Mouse (Mus musculus): ENCODE measurements around the gene Igf2bp3. TPM values are rescaled to one million over a fixed set of nuclear protein-coding genes. Genes with fewer than 3 reads are reported as not detected.
A peak's percentile ranks its signal among the peaks of the same experiment; 100 is the strongest.

Igf2bp3 gene
- total and polyA plus RNA-seq, 3 experiments, result 18.4 to 35.6 (median 22.0) TPM

DNA sequence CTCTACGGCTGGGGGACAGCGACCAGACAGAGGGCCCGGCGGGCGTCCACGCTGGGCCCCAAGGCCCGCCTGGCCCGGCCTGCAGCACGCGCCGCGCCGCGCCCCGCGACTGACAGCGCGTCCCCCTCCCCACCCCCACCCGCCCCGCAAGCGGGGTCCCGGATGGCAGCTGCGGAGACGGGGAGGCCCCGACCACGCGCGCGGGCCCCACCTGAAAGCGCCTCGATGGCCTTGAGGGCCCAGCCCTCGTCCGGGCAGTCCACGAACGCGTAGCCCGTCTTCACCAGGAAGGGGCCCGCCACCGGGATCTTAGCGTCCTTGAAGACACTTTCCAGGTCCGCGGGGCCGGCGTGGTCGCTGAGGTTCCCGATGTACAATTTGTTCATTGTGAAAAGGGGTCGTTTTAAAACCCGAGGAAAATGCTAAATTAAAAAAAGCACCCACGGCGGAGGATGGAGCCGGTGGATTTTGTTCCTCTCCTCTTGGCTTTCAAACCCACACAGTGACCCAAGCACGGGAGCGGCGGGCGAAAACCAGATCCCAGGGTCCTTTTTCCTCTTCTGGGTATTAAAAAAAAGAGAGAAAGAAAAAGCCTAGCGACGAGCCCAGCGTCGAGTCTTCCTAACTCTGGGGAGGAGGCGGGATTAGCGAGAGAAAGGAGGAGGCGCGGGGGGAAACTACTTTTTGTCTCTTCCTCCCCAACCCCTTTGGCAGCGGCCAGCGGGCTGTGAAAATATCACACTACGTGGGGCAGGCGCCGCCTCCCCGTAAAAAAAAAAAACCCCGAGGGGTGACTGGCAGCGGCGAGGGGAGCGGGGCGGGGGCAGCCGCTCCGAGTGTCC is 450 bp downstream of the Igf2bp3 start:
- Histone ChIP-seq H3K9ac (ENCODE audit: insufficient read depth, low read depth) (peak overlapping the region; percentile 94), H3K4me3 (replicated peaks in 1 of 3; ENCODE audit: low read depth in 2 of 3, low read length in 2 of 3, poor library complexity in 1 of 3) (peak overlapping the region; percentile 81 to 96 (median 81)), H3K79me2 (replicated peaks; ENCODE audit: control insufficient read depth, extremely low read depth, insufficient read depth, poor library complexity, severe bottlenecking) (peaks cover 30% of the 10 kb centered on the region), H3K4me2 (ENCODE audit: insufficient read depth, low read depth, poor library complexity, severe bottlenecking) (peak overlapping the region; percentile 92), H3K4me1 (ENCODE audit: control insufficient read depth in 1 of 2, insufficient read depth in 2 of 2) (peaks cover 8 to 38% of the 10 kb centered on the region in 2 experiments), H3K9me3 (replicated peaks; ENCODE audit: low read length) (no peaks in the 10 kb centered on the region), H3K27ac (ENCODE audit: insufficient read depth, low read depth) (peak overlapping the region; percentile 0; the same call in 1 of the 2 replicates), H3K36me3 (replicated peaks in 1 of 2; ENCODE audit: control insufficient read depth in 1 of 2, insufficient read depth in 1 of 2, low read length in 1 of 2) (no peaks in the 10 kb centered on the region), H3K27me3 (replicated peaks) (no peaks in the 10 kb centered on the region)
- dilution Hi-C loops (cut with MboI; ENCODE audit: extremely low pct_ligation_motif_present, extremely low pct_unique_long_range_greater_than_20kb, low sequenced_read_pairs), result no loop called here
- peak; percentile 84 for DNase-seq (ENCODE audit: extremely low read depth)
- TF ChIP-seq MEF2A (IDR thresholded peaks at IDR 0.05; ENCODE audit: borderline replicate concordance, low read depth, low read length) (0 out of 2 replicates have a peak, but pooled peaks have one; percentile 27), JUND (conservative IDR thresholded peaks at IDR 0.05; ENCODE audit: low read depth, low read length) (no peak), NRF1 (IDR thresholded peaks at IDR 0.05; ENCODE audit: low read depth, low read length) (no peak), ELF1 (IDR thresholded peaks at IDR 0.05; ENCODE audit: low read depth, low read length) (peak; percentile 13; the same call in 1 of the 2 replicates), TCF12 (IDR thresholded peaks at IDR 0.05; ENCODE audit: low read depth, low read length) (peak; percentile 69; the same call in 1 of the 2 replicates), ETS1 (conservative IDR thresholded peaks at IDR 0.05; ENCODE audit: low read depth, low read length) (no peak), POLR2A (IDR thresholded peaks at IDR 0.05; ENCODE audit: low read depth, low read length) (peak; percentile 47), CHD1 (IDR thresholded peaks at IDR 0.05; ENCODE audit: low read depth, low read length) (no peak), EP300 (IDR thresholded peaks at IDR 0.05; ENCODE audit: low read length) (0 out of 2 replicates have a peak, but pooled peaks have one; percentile 8), PAX5 (IDR thresholded peaks at IDR 0.05; ENCODE audit: low read length) (no peak), TBP (conservative IDR thresholded peaks at IDR 0.05; ENCODE audit: low read depth, low read length) (peak; percentile 59; the same call in 1 of the 2 replicates), ZKSCAN1 (IDR thresholded peaks at IDR 0.05; ENCODE audit: borderline replicate concordance, low read depth, low read length) (no peak), KAT2A (IDR thresholded peaks at IDR 0.05; ENCODE audit: insufficient replicate concordance, low read length) (no peak), UBTF (IDR thresholded peaks at IDR 0.05; ENCODE audit: low read depth, low read length) (no peak), RCOR1 (conservative IDR thresholded peaks at IDR 0.05; ENCODE audit: low read depth, low read length) (no peak), JUN (IDR thresholded peaks at IDR 0.05; ENCODE audit: insufficient read depth, low read depth, low read length) (no peak), MXI1 (IDR thresholded peaks at IDR 0.05; ENCODE audit: low read depth, low read length) (peak; percentile 88), SMC3 (IDR thresholded peaks at IDR 0.05; ENCODE audit: low read depth, low read length) (no peak), USF1 (IDR thresholded peaks at IDR 0.05; ENCODE audit: low read depth, low read length) (no peak), SIN3A (IDR thresholded peaks at IDR 0.05; ENCODE audit: low read length) (peak; percentile 78; the same call in 1 of the 2 replicates), IRF4 (IDR thresholded peaks at IDR 0.05; ENCODE audit: low read depth, low read length) (peak; percentile 35; the same call in 1 of the 2 replicates), ZC3H11A (IDR thresholded peaks at IDR 0.05; ENCODE audit: low read depth, low read length) (no peak), MYC (IDR thresholded peaks at IDR 0.05; ENCODE audit: low read depth, low read length) (no peak), NELFE (IDR thresholded peaks at IDR 0.05; ENCODE audit: low read depth, low read length) (peak; percentile 60), HCFC1 (IDR thresholded peaks at IDR 0.05; ENCODE audit: low read depth, low read length) (peak; percentile 27; the same call in 1 of the 2 replicates), CHD2 (IDR thresholded peaks at IDR 0.05; ENCODE audit: low read length) (no peak; the same call in 1 of the 2 replicates), RAD21 (IDR thresholded peaks at IDR 0.05; ENCODE audit: low read depth, low read length) (no peak; the same call in 1 of the 2 replicates), E2F4 (IDR thresholded peaks at IDR 0.05; ENCODE audit: insufficient replicate concordance, low read depth, low read length) (no peak), CTCF (conservative IDR thresholded peaks at IDR 0.05 in 1 of 2, IDR thresholded peaks at IDR 0.05 in 1 of 2; ENCODE audit: low read depth in 2 of 2, low read length in 2 of 2) (no peak), MAZ (IDR thresholded peaks at IDR 0.05; ENCODE audit: low read depth, low read length) (peak; percentile 78; the same call in 1 of the 2 replicates), ZMIZ1 (IDR thresholded peaks at IDR 0.05; ENCODE audit: low read depth, low read length) (no peak; the same call in 1 of the 2 replicates), MAFK (IDR thresholded peaks at IDR 0.05; ENCODE audit: insufficient replicate concordance, low read length) (no peak), ZNF384 (IDR thresholded peaks at IDR 0.05; ENCODE audit: low read depth, low read length) (no peak), POLR2AphosphoS2 (IDR thresholded peaks at IDR 0.05; ENCODE audit: low read depth, low read length) (0 out of 2 replicates have a peak, but pooled peaks have one; percentile 8), MAX (IDR thresholded peaks at IDR 0.05; ENCODE audit: low read length) (no peak; the same call in 1 of the 2 replicates), GABPA (IDR thresholded peaks at IDR 0.05; ENCODE audit: insufficient replicate concordance, low read depth, low read length) (no peak), USF2 (conservative IDR thresholded peaks at IDR 0.05; ENCODE audit: low read depth, low read length) (no peak), BHLHE40 (IDR thresholded peaks at IDR 0.05; ENCODE audit: low read depth, low read length) (no peak)
- in situ Hi-C loops (cut with MboI; ENCODE audit: low pct_ligation_motif_present, low pct_unique_long_range_greater_than_20kb, low sequenced_read_pairs), result no loop called here
